Mouse (Mus musculus): Measurements from ENCODE around the gene Sohlh1. TPM values are rescaled to one million over a fixed set of nuclear protein-coding genes. Genes with fewer than 3 reads are reported as not detected.

The Sohlh1 gene
- polyA plus RNA-seq, 1 experiment: 8.5 TPM

- no peaks in the 10 kb centered on the region for H3K27me3 ChIP-seq (ENCODE audit: control insufficient read depth, insufficient read depth, low read length)
- H3K36me3 ChIP-seq (ENCODE audit: control insufficient read depth, insufficient read depth, low read length): no peaks in the 10 kb centered on the region
- H3K4me3 ChIP-seq (ENCODE audit: control insufficient read depth, low read depth, low read length): no peak overlapping the region
- no peaks in the 10 kb centered on the region for H3K4me1 ChIP-seq (ENCODE audit: control insufficient read depth, insufficient read depth, low read length)
- TF ChIP-seq POLR2A (IDR thresholded peaks at IDR 0.05; ENCODE audit: control insufficient read depth, low read depth, low read length) (no peak), CTCF (IDR thresholded peaks at IDR 0.05; ENCODE audit: control insufficient read depth, insufficient read depth, insufficient replicate concordance, low read depth, low read length) (no peak)
- no peak overlapping the region for H3K27ac ChIP-seq (ENCODE audit: control insufficient read depth, insufficient read depth, low read depth, low read length)
These were observed 35.3 kb downstream of the Sohlh1 start for GRCm38 (mm10) chr2:25811711-25812110.

- Histone ChIP-seq H3K4me3 (ENCODE audit: control insufficient read depth, low read depth, low read length) (no peak overlapping the region), H3K27ac (ENCODE audit: control insufficient read depth, insufficient read depth, low read depth, low read length) (no peak overlapping the region), H3K36me3 (ENCODE audit: control insufficient read depth, insufficient read depth, low read length) (no peaks in the 10 kb centered on the region), H3K27me3 (ENCODE audit: control insufficient read depth, insufficient read depth, low read length) (no peaks in the 10 kb centered on the region), H3K4me1 (ENCODE audit: control insufficient read depth, insufficient read depth, low read length) (no peaks in the 10 kb centered on the region)
- TF ChIP-seq CTCF (IDR thresholded peaks at IDR 0.05; ENCODE audit: control insufficient read depth, insufficient read depth, insufficient replicate concordance, low read depth, low read length) (no peak), POLR2A (IDR thresholded peaks at IDR 0.05; ENCODE audit: control insufficient read depth, low read depth, low read length) (no peak)
These were observed 49.0 kb downstream of the Sohlh1 start for GRCm38 (mm10) chr2:25798065-25798464.

GRCm38 (mm10) chr2:25797635-25798034 lies 49.4 kb downstream of the Sohlh1 start:
- Histone ChIP-seq H3K27me3 (ENCODE audit: control insufficient read depth, insufficient read depth, low read length) (no peaks in the 10 kb centered on the region), H3K27ac (ENCODE audit: control insufficient read depth, insufficient read depth, low read depth, low read length) (no peak overlapping the region), H3K36me3 (ENCODE audit: control insufficient read depth, insufficient read depth, low read length) (no peaks in the 10 kb centered on the region), H3K4me3 (ENCODE audit: control insufficient read depth, low read depth, low read length) (no peak overlapping the region), H3K4me1 (ENCODE audit: control insufficient read depth, insufficient read depth, low read length) (no peaks in the 10 kb centered on the region)
- TF ChIP-seq POLR2A (IDR thresholded peaks at IDR 0.05; ENCODE audit: control insufficient read depth, low read depth, low read length) (no peak), CTCF (IDR thresholded peaks at IDR 0.05; ENCODE audit: control insufficient read depth, insufficient read depth, insufficient replicate concordance, low read depth, low read length) (no peak)

Other genes starting within 250 kb of the Sohlh1 start
- gene Rabl6, start 238.7 kb downstream of the Sohlh1 start, polyA plus RNA-seq (2012; rRNA removed): 40.9 and 46.2 TPM in 2 replicates
- gene Ccdc183, start 229.6 kb downstream of the Sohlh1 start, polyA plus RNA-seq (2012; rRNA removed): 101 and 107 TPM in 2 replicates
- 24.0 and 26.8 TPM in 2 replicates for gene Tmem141, start 225.2 kb downstream of the Sohlh1 start, polyA plus RNA-seq (2012; rRNA removed)
- gene Fcna, start 219.2 kb downstream of the Sohlh1 start, polyA plus RNA-seq (2012; rRNA removed): 0.07 and 0.54 TPM in 2 replicates
- gene Lcn8, start 194.1 kb downstream of the Sohlh1 start, polyA plus RNA-seq (2012; rRNA removed): not detected in 2 replicates
- not detected in 2 replicates for gene Lcn5, start 189.3 kb downstream of the Sohlh1 start, polyA plus RNA-seq (2012; rRNA removed)
- gene Lcn6, start 170.5 kb downstream of the Sohlh1 start, polyA plus RNA-seq (2012; rRNA removed): not detected in 2 replicates
- not detected in 2 replicates for gene Lcn10, start 164.5 kb downstream of the Sohlh1 start, polyA plus RNA-seq (2012; rRNA removed)
- not detected in 2 replicates for gene Obp2a, start 147.2 kb downstream of the Sohlh1 start, polyA plus RNA-seq (2012; rRNA removed)
- gene Bmyc, start 140.5 kb downstream of the Sohlh1 start, polyA plus RNA-seq (2012; rRNA removed): 6.3 and 6.4 TPM in 2 replicates
- gene Obp2b, start 110.2 kb downstream of the Sohlh1 start, polyA plus RNA-seq (2012; rRNA removed): not detected in 2 replicates
- not detected in 2 replicates for gene Lcn3, start 81.7 kb downstream of the Sohlh1 start, polyA plus RNA-seq (2012; rRNA removed)
- not detected in 2 replicates for gene Lcn11, start 70.2 kb downstream of the Sohlh1 start, polyA plus RNA-seq (2012; rRNA removed)
- 14.4 and 17.0 TPM in 2 replicates for gene Gm13539, start 65.0 kb downstream of the Sohlh1 start, polyA plus RNA-seq (2012; rRNA removed)
- gene Glt6d1, start 31.4 kb downstream of the Sohlh1 start, polyA plus RNA-seq (2012; rRNA removed): 55.2 and 62.6 TPM in 2 replicates
- not detected in 2 replicates for gene Lcn9, start 24.1 kb downstream of the Sohlh1 start, polyA plus RNA-seq (2012; rRNA removed)
- 6.8 and 7.8 TPM in 2 replicates for gene Kcnt1, start 16.5 kb upstream of the Sohlh1 start, polyA plus RNA-seq (2012; rRNA removed)
- 108 and 125 TPM in 2 replicates for gene Camsap1, start 136.0 kb upstream of the Sohlh1 start, polyA plus RNA-seq (2012; rRNA removed)
- 65.1 and 71.2 TPM in 2 replicates for gene Ubac1, start 174.5 kb upstream of the Sohlh1 start, polyA plus RNA-seq (2012; rRNA removed)